Mouse (Mus musculus) cerebellum, adult (tissue): ENCODE results near the gene Wwox.

Source experiments
- ATAC-seq: cut with Nextera tagmentation; 2 replicates; pipeline ENCODE4 v1.9.2; 2017; ENCODE audit warnings: mild to moderate bottlenecking, moderate library complexity, mixed read lengths; ENCODE audit not compliant: insufficient number of reproducible peaks, low FRiP score, low TSS enrichment

Gene Wwox

DNA sequence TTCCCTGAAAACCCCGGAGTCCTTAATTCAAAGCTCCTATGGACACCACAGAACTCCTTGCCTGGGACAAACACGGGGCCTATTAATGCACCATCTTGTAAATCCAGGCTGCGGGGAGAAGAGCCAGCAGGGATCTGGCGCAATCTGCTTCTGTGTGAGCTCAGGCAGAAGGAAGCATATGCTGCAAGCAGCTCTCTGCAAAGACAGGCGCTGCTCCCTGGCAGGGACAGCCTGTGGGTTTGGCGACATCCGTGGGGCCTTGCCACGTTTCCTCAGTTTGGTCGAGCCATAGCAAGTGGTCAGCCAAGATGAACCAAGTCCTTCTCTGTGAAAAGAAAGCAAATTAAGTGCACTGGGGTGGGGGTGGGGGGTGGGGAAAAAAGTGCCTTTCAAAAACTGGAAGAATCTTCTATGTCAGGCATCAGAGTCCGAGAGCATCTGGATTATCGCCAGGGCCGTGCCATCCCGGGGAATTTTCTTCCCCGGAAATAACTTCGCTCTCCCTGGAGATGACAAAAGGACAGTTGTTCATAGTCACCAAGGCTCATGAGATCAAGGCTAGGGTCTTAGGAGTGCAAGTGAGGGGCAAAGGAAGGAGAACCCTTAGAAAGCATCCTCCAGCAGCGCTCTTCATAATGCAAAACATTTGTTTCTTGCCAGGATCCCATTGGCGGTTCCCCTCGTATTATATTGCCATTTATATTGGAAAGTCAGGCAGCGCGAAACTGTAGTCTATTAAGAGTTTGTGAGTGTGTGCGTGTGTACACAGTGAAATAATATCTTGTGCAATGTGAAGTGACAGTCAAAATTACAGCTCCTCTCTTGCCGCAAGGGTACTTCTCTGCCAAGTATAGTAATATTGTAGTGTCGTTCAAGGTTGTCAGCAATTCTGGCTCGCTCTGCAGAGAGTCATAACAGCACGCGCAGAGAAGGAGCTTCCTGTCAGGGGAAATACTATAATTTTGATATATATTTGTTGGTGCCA is 152.1 kb downstream of the Wwox start:
- ATAC-seq = peak; percentile 90

GRCm38 (mm10) chr8:114593424-114594157 is 154.1 kb downstream of the Wwox start:
- ATAC-seq = peak; percentile 36; the same call in 1 of the 2 replicates

DNA sequence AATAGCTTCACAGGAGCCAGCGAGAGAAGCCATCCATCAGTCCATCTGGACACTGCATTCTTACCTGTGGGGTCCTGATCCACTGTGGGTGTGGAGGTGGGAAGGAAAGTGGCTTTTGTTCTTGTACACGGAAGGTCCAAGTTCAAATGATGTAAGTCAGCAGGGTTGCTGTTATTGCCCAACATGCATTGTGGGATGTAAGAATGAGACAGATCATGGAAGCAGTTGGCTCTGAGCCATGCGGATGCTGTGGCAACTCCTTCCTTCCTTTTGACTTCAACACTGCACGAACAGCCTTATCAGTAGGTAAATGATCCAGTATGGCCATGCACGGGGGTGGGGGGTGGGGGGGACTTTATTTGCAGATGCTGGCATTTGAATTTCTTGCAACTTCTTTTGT is 155.4 kb downstream of the Wwox start:
- no peak for ATAC-seq

GRCm38 (mm10) chr8:114599555-114599954 is 160.1 kb downstream of the Wwox start:
- 0 out of 2 replicates have a peak, but pooled peaks have one; percentile 1 for ATAC-seq

GRCm38 (mm10) chr8:114600196-114600595 is 160.7 kb downstream of the Wwox start:
- ATAC-seq = peak; percentile 63; the same call in 1 of the 2 replicates

DNA sequence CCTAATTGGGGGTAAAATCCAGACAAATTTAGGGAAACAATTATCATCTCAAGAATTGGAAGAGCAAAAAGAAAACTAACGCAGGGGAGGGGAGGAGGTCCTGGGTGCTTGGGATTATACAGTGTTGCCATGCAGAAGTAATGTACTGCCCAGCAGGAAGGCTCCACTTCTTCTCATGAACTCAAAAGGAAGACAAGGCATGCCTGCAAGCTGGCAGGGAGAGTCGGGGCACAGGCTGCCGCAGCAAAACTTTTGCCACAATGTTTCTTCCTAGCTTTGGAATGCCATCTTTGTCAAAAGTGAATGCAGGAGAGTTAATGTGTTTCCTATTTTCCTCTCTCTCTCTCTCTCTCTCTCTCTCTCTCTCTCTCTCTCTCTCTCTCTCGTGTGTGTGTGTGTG is 163.6 kb downstream of the Wwox start:
- no peak for ATAC-seq

DNA sequence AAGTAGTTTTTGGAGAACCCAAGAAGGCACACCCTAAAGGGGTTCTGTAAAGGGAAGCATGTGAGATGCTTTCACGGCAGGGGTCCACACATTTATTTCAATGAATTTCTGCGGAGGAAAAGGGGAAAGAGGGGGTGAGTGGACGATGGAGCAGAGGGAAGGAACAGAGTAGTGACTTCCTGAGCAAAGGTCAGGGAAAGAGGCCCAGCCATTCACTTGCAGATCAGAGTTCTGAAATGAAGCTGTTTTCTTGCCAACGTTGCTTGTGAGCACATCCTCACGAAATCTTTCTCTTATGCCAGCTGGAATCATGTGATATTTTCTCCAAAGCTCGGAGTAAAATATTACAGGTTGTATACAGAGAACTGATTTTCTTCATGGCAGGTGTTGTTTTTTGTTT is 164.1 kb downstream of the Wwox start:
- no peak for ATAC-seq

GRCm38 (mm10) chr8:114604315-114604714 is 164.9 kb downstream of the Wwox start:
- no peak for ATAC-seq

- 0 out of 2 replicates have a peak, but pooled peaks have one; percentile 5 for ATAC-seq
Observed at GRCm38 (mm10) chr8:114605651-114606050, 166.2 kb downstream of the Wwox start.

- ATAC-seq = no peak
Observed at GRCm38 (mm10) chr8:114609330-114609729, 169.9 kb downstream of the Wwox start.

DNA sequence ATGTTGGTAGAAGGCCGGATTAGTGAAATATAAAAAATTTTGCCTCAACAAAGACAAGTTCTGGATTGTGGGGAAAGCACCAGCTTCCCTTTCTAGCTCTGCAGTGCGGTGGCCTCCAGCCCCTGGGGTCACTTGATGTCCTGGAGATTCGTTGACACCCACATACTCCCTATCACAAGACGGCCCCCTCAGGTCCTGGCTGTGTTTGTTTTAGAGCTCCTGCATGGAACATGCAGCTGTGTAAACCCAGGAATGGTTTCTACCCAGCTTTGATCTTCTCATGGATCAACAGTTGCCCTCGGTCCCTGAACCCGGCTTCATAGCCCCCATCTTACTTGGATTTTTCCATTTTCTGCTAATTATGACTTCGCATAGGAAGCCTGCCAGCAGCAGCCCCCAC is 171.6 kb downstream of the Wwox start:
- no peak for ATAC-seq

DNA sequence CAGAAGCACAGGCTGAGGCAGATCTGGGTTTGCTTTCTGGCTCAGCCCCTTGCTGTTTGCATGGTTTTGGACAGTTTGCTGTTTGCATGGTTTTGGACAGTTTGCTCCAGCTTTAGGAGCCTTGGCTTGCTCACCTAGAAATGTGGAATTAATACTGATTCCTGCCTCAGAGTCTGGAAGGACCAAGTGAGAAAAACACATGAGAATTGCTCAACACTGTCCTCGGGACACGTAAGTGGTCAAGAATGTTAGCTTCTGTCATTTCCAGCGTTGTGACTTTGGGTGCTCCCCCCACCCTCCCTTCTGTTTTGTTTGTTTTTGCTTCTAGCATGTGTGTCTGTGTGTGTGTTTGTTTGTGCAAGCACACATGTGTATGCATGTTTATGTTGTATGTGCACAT is 172.6 kb downstream of the Wwox start:
- no peak for ATAC-seq

DNA sequence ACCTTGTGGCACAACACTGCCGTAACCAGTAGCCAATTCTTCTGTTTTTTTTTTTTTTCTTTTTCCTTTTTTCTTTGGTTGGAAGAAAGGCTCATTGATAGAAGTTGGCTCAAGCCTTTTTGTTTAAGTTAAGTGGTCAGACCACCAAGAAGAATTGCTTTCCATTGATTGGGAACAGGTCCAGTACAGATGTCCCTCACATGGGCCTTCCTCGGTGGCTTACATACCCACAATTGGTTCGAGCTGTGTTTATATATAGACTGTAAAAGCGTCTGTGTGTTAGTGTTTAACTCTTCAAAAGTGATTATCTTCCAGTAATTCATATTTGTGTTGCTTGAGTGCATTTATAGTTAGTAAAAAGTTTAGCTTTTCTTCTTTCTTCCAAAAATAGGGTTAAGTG is 176.0 kb downstream of the Wwox start:
- no peak for ATAC-seq

- no peak for ATAC-seq
Observed at GRCm38 (mm10) chr8:114615908-114616307, 176.5 kb downstream of the Wwox start.

DNA sequence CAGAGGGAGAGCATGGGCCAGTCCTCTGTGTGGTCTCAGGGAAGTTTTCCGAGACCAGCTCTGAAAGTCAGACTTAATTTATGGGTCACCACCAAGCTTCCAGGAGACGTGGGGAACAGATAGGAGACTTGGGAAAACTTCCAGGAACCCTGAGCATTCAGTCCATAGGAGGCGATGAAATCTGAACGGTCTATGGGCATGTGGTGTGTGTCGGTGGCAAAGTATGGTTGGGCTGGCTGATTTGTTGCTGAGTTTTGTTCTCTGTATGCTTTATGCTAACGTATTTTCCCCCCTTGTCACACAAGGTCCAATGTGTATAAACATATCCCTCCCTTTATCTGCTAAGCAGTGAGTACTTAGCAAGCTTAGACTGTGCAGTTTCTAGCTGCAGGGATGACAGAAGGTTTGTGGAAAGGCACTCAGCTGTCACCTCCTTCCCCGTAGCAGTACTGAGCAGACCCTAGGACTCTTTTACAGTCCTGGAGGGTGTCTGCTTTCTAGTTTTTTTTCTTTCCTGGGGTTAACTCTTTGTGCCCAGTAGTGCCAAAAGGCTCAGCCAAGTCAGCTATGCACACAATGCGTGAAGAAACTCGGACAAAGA is 179.6 kb downstream of the Wwox start:
- ATAC-seq = no peak

DNA sequence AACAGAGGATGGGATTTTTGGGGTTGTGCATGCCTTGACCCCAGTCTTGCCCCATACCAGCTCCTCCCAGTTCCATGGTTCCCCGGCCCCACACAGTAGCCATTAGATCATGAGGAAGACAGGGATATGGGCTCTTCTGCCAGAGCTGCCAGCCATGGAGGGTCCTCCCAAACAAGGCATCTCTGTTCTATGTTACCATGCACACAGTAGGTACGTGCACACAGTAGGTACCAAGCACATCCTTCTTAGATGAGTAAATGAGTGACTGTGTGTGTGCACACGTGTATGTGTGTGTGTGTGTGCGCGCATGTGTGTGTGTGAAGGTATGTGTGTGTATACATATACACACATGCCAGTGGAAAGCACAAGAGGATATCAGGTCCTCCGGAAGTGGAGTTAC is 185.9 kb downstream of the Wwox start:
- ATAC-seq = no peak

DNA sequence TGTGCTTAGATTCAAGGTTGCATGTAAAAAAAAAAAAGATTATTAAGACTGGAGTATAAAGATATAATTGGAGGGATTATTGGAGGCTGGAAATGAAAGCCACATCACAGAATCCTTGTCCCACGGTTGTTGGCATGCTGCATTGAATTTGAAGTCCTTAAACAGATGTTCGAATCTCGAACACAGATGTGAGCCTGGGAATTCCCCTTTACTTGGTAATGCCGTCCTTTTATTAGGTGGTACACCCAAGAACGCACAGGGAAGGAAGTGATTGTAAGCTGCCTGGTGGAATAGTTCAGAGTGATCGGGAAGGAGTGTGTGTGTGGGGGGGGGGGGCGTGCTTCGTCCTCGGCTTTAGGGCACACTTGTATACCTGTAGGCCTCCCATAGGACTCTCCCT is 187.4 kb downstream of the Wwox start:
- ATAC-seq = no peak

- no peak for ATAC-seq
Observed at GRCm38 (mm10) chr8:114629719-114630118, 190.3 kb downstream of the Wwox start.

DNA sequence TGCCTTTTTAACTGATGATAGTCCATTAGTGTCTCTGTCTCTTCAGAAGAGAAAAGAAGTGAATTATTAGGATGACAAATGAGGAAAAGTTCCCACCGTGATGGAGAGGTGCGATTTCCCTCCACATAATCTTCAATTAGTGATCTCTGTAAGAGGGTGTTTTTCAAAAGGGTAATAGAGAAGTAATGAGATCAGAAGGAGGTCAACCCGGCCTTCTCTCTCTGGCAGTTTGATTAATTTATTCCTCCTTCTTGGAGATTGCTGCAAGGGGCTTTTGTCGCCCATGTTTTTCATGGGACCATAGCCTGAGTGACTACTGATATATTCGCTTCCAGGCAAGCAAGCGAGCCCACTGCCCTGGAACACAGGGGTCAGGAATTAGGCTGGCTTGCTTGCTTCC is 191.6 kb downstream of the Wwox start:
- ATAC-seq = no peak

GRCm38 (mm10) chr8:114634151-114634550 is 194.7 kb downstream of the Wwox start:
- no peak for ATAC-seq
